Mouse (Mus musculus) gastrocnemius, adult 2 months (tissue): ENCODE data around the gene Myom1. TPM values are rescaled to one million over a fixed set of nuclear protein-coding genes. Genes with fewer than 3 reads are reported as not detected.

ENCODE experiments used
- DNase-seq: peaks from one replicate; pipeline ENCODE4 v3.0.0; 2022
- H3K27ac ChIP-seq: fragments of 200-600 bp; 2 replicates; pipeline ENCODE4 v1.8.1; 2022; ENCODE audit warnings: mild to moderate bottlenecking
- H3K4me3 ChIP-seq: fragments of 200-600 bp; 2 replicates; pipeline ENCODE4 v1.8.1; 2022; ENCODE audit warnings: mild to moderate bottlenecking, moderate library complexity
- CTCF ChIP-seq: fragments of 200-600 bp; IDR thresholded peaks from 2 replicates; pipeline ENCODE4 v1.8.1; 2022; ENCODE audit warnings: antibody characterized with exemption, mild to moderate bottlenecking, moderate library complexity
- intact Hi-C: fragments of 180-260 bp; cut with DNase I; formaldehyde crosslinking; loops from one replicate; pipeline ENCODE4 v1.15.1; 2025
- total RNA-seq, 2 experiments: library from RNA; stranded (reverse); gene quantifications; 2 replicates each; pipeline ENCODE4 v1.2.3; 2021

Gene Myom1
- total RNA-seq, 2 experiments from 2014 or later = 1,223 to 1,379 TPM

DNA sequence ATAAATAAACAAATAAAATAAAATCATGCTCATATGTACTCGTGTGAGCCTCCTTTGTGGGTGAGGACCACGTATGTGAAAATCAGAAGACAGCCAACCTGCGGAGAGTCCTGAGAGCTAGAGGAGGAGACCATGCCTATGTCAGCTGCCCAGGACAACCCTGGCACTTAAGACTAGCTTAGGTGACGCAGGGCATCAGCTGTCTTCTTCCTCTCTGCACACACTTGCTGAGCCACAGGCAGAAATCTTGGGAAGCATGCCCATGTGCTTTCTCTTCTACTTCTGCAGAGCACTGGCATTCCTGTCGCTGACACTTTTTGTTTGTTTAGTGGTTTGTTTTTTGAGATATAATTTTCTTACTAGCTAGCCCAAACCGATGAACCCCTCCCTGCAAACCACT lies 6.9 kb upstream of the Myom1 start:
- peak; percentile 67 for DNase-seq
- intact Hi-C loops = no loop called here
- peak overlapping the region; percentile 100 for H3K27ac ChIP-seq
- peak overlapping the region; percentile 56 for H3K4me3 ChIP-seq
- no peak for TF ChIP-seq CTCF

- intact Hi-C loops = no loop called here
- peak overlapping the region; percentile 56 for H3K4me3 ChIP-seq
- peak; percentile 16 for DNase-seq
- no peak for TF ChIP-seq CTCF
- H3K27ac ChIP-seq = peak overlapping the region; percentile 100
These were observed 4.6 kb upstream of the Myom1 start for GRCm38 (mm10) chr17:70997836-70998235.

- peak; percentile 20 for DNase-seq
- intact Hi-C loops = no loop called here
- TF ChIP-seq CTCF = no peak
- peak overlapping the region; percentile 56 for H3K4me3 ChIP-seq
- peak overlapping the region; percentile 100 for H3K27ac ChIP-seq
These were observed 3.9 kb upstream of the Myom1 start for GRCm38 (mm10) chr17:70998400-70998975.

GRCm38 (mm10) chr17:70999187-70999586 lies 3.2 kb upstream of the Myom1 start:
- no peak for TF ChIP-seq CTCF
- intact Hi-C loops = no loop called here
- DNase-seq = peak; percentile 13
- Histone ChIP-seq H3K4me3 (peak overlapping the region; percentile 73), H3K27ac (peak overlapping the region; percentile 100)

DNA sequence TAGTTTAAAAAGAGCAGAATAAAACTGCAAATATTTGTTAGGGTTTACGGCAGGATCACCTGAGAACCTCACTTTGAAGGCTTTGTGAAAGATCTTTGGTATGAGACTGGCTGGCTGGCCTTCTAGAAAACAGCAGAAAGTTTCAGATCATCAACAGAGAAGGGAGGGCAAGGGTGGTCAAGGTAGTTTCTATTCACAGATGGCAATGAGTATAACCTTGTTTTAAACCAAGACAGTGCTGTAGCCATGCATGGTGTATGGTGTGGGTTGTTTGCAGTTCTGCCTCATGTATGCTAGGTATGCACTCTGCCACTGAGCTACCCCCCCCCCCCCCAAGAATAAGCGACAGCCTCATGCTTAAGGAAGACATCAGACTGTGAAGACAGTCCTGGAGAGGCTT lies 2.2 kb upstream of the Myom1 start:
- intact Hi-C loops = loop anchor here (10.0 kb wide), 1 partner anchor 185 kb away; the partner anchor contains the start of gene Lpin2
- H3K27ac ChIP-seq = peak overlapping the region; percentile 100
- TF ChIP-seq CTCF = no peak
- peak overlapping the region; percentile 73 for H3K4me3 ChIP-seq
- peak; percentile 5 for DNase-seq

DNA sequence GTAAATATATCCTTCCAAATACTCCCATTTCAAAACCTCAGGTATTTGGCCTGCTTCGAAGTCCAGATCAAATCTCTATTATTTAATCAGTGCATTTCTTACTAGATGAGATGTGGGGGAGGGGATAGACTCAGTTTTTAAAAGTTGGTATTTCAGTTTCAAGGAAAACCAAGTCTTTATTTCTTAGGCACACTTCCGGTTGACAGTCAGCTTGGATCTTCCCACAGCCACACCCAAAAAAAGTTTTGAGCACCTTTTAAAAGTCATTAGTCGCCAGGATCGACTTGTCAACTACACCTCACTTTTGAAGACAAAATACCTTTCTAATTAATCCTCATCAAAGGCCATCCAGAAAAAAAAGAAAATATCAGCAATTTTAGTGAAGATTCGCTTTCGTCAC lies 1.4 kb upstream of the Myom1 start:
- Histone ChIP-seq H3K4me3 (peak overlapping the region; percentile 73), H3K27ac (peak overlapping the region; percentile 100)
- no peak for TF ChIP-seq CTCF
- intact Hi-C loops = loop anchor here (10.0 kb wide), 1 partner anchor 184 kb away; the partner anchor contains the start of gene Lpin2
- DNase-seq = no peak

DNA sequence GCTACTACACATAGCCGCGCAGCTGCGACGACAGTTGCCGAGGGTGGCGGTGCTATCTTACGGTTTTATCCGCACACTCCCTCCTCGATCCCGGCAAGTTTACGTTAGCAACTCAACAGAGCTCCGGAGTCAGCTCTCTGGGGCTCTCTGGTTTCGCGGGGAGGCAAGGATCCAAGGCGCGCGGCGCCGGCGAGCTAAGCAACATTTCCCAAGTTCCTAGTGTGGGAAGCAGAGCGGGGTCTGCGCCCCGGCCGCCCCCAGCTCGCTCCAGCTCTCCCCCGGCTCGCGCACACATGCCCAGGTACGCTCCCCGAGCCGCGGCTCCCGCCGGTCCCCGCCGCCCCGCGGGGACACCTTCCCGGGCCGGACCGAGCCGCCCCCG lies 743 bp upstream of the Myom1 start:
- Histone ChIP-seq H3K27ac (peak overlapping the region; percentile 100), H3K4me3 (peak overlapping the region; percentile 73)
- peak; percentile 84 for DNase-seq
- intact Hi-C loops = loop anchor here (1.0 to 10.0 kb wide), 2 partner anchors 18 to 183 kb away; partner anchors contain the start of gene Lpin2
- no peak for TF ChIP-seq CTCF

DNA sequence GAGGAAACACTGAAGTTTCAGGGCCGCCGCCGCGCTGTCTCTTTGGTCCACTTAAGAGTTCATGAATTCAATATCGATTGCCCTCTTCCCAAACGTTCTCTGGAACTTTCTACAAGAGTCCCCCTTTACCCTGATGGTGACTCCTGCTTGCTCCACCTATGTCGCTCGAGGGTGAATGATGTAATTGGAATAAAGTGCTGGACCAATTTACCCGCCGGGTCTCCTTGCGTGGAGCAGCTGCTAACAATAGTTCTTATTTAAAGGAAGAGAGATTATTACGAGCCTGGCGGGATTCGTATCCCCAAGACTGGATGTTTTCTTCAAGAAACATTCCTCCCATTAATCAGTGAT lies 286 bp downstream of the Myom1 start, which contains the start of gene Myl12a:
Myl12a (minus strand) TSS at position 135 of the 351 bp plus-strand sequence.
- intact Hi-C loops = loop anchor here (1.0 to 10.0 kb wide), 2 partner anchors 17 to 182 kb away; partner anchors contain the start of gene Lpin2
- Histone ChIP-seq H3K4me3 (peak within 1 kb of the TSS; percentile 73), H3K27ac (peak within 1 kb of the TSS; percentile 100)
- TF ChIP-seq CTCF = no peak
- DNase-seq = no peak

DNA sequence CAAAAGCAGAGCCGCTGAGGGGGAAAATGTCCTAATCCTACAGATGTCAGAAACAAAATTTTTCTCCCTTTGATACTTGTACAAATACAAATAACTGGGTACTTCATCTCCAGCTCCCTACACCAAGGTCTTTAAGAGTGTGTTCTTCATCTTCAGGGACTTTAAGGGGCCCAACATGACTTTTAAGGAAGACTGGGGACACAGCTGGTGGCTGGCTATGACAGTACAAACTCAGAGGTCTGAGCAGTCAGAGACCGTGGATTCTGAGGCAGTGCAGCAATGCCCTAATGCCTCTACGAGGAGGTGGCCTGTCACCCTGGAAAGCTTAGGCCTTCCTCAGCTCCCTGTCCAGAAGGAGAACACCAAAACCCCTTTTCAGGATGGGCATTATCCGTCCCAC lies 679 bp downstream of the Myom1 start:
- DNase-seq = peak; percentile 20
- Histone ChIP-seq H3K4me3 (peak overlapping the region; percentile 73), H3K27ac (peak overlapping the region; percentile 100)
- no peak for TF ChIP-seq CTCF
- intact Hi-C loops = loop anchor here (10.0 kb wide), 1 partner anchor 182 kb away; the partner anchor contains the start of gene Lpin2

DNA sequence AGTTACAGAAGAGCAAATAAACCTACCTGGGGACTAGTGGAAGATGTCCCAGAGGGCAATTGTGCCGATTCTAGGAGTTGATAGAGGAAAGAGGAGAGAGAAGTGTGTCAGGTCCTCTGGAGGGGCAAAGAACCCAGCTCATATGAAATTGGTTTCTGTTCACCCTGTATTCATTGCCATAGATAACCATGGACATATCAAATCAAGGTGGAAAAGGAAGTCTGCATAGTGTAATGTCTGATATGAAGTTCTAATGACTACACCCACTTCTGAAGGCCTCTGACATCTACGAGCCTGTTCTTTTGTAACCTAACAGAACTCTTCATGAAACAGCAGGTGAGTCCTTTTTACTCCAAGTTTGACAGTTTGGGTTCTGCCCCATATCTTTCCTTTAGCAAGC lies 1.3 kb downstream of the Myom1 start:
- H3K27ac ChIP-seq = peak overlapping the region; percentile 100
- no peak for DNase-seq
- H3K4me3 ChIP-seq = no peak overlapping the region
- TF ChIP-seq CTCF = no peak
- intact Hi-C loops = loop anchor here (2.0 to 10.0 kb wide), 2 partner anchors 35 to 181 kb away; partner anchors contain the start of gene Lpin2

- peak; percentile 62 for TF ChIP-seq CTCF
- Histone ChIP-seq H3K4me3 (peak overlapping the region; percentile 11), H3K27ac (peak overlapping the region; percentile 100)
- peak; percentile 71 for DNase-seq
- intact Hi-C loops = loop anchor here (2.0 to 10.0 kb wide), 2 partner anchors 34 to 180 kb away; partner anchors contain the start of gene Lpin2
These were observed 1.9 kb downstream of the Myom1 start for GRCm38 (mm10) chr17:71004186-71004960.

DNA sequence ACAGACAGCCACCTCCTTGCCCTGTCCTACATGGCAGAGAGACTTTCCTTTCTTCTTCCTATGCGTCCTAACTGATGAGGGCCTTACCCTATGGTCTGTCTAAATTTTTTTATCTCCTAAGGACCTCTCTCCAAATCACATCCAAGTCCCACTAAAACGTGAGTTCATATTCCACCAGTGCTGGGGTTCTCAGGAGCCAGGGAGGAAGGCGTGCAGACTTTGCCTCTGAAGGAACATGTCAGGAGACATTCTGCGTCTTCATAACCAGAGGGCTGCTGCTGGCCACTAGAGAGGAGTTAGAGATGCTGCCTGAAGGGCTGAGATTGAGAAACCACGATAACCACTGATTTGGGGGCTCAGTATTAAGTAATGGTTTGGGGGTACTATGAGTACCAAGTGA lies 4.5 kb downstream of the Myom1 start:
- no peak for DNase-seq
- Histone ChIP-seq H3K4me3 (no peak overlapping the region), H3K27ac (no peak overlapping the region)
- intact Hi-C loops = loop anchor here (10.0 kb wide), 1 partner anchor 178 kb away; the partner anchor contains the start of gene Lpin2
- no peak for TF ChIP-seq CTCF

- intact Hi-C loops = loop anchor here (10.0 kb wide), 1 partner anchor 176 kb away; the partner anchor contains the start of gene Lpin2
- H3K27ac ChIP-seq = no peak overlapping the region
- no peak for DNase-seq
- TF ChIP-seq CTCF = no peak
- no peak overlapping the region for H3K4me3 ChIP-seq
These were observed 6.2 kb downstream of the Myom1 start for GRCm38 (mm10) chr17:71008676-71009075.
